Mouse (Mus musculus): ENCODE data around the gene Cyp2c54. TPM values are rescaled to one million over a fixed set of nuclear protein-coding genes. Genes with fewer than 3 reads are reported as not detected.
"Not testable (repeated sequence)": the region's sequence is repeated elsewhere in the genome, so short reads cannot be mapped to it uniquely, and the experiment has no call there.

Gene Cyp2c54
- polyA plus RNA-seq (2016; fragmentation: Nextera tagmentation; extraction: Ambion mirVana): not detected in 2 replicates

GRCm38 (mm10) chr19:40073701-40074100, at the start of gene Cyp2c54:
Gene Cyp2c54 (minus strand): TSS chr19:40073827.
- peaks cover 5% of the 10 kb centered on the region; the same call in 1 of the 2 replicates for H3K9me3 ChIP-seq
- H3K36me3 ChIP-seq: no peaks in the 10 kb centered on the region
- ATAC-seq (ENCODE audit: insufficient number of reproducible peaks, insufficient read depth, low FRiP score, low TSS enrichment, low read depth): no peak

GRCm38 (mm10) chr19:40119624-40120023, 46.0 kb upstream of the Cyp2c54 start:
- not testable (repeated sequence) for H3K27me3 ChIP-seq; H3K9me3 ChIP-seq; H3K9ac ChIP-seq (replicated peaks); H3K36me3 ChIP-seq; H3K4me1 ChIP-seq (replicated peaks); H3K4me3 ChIP-seq (replicated peaks); H3K27ac ChIP-seq; ATAC-seq (ENCODE audit: insufficient number of reproducible peaks, insufficient read depth, low FRiP score, low TSS enrichment, low read depth); H3K4me2 ChIP-seq
- 80% methylated on average over 13 of the region's 13 CpGs for WGBS

More at GRCm38 (mm10) chr19:40073701-40074100, at the start of gene Cyp2c54:
- no peaks in the 10 kb centered on the region for H3K27me3 ChIP-seq
- H3K4me3 ChIP-seq (replicated peaks): no peak within 1 kb of the TSS
- H3K9ac ChIP-seq (replicated peaks): no peak within 1 kb of the TSS
- H3K4me2 ChIP-seq: no peak within 1 kb of the TSS
- H3K27ac ChIP-seq: no peak within 1 kb of the TSS
- no peaks in the 10 kb centered on the region for H3K4me1 ChIP-seq (replicated peaks)

- no peak for ATAC-seq (ENCODE audit: insufficient number of reproducible peaks, insufficient read depth, low FRiP score, low TSS enrichment, low read depth)
- Histone ChIP-seq H3K4me1 (replicated peaks) (no peaks in the 10 kb centered on the region), H3K4me3 (replicated peaks) (no peak overlapping the region), H3K9me3 (no peaks in the 10 kb centered on the region), H3K9ac (replicated peaks) (no peak overlapping the region), H3K36me3 (no peaks in the 10 kb centered on the region), H3K27me3 (no peaks in the 10 kb centered on the region), H3K4me2 (no peak overlapping the region), H3K27ac (no peak overlapping the region)
- 79% methylated on average over 3 of the region's 3 CpGs for WGBS
Measured at GRCm38 (mm10) chr19:40091111-40091510, 17.5 kb upstream of the Cyp2c54 start.

DNA sequence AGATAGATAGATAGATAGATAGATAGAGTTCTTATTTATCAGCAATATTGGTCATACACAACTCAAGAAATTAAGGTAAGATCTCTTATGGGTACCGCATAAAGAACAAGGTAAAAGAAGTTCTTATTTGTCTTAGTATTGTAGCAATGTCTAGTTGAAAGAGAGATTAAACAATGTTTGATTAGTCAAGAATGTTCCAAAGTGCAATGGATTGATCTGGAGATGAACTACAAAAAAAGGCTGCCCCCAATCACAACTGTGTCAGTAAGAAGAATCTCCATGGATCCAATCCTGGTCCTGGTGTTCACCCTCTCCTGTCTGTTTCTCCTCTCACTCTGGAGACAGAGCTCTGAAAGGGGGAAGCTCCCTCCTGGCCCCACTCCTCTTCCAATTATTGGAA, 15.8 kb upstream of the Cyp2c54 start, which contains the start of gene Cyp2c50:
Gene Cyp2c50 (plus strand): TSS at position 268 of the 400 bp plus-strand sequence.
- H3K9me3 ChIP-seq; H3K27me3 ChIP-seq; H3K4me2 ChIP-seq; H3K4me1 ChIP-seq (replicated peaks); H3K9ac ChIP-seq (replicated peaks); H3K36me3 ChIP-seq; H3K4me3 ChIP-seq (replicated peaks); ATAC-seq (ENCODE audit: insufficient number of reproducible peaks, insufficient read depth, low FRiP score, low TSS enrichment, low read depth); H3K27ac ChIP-seq: not testable (repeated sequence)
- WGBS: 98% methylated on average over 1 of the region's 1 CpGs

- Histone ChIP-seq H3K4me2 (no peak overlapping the region), H3K9ac (replicated peaks) (no peak overlapping the region), H3K9me3 (no peaks in the 10 kb centered on the region), H3K4me1 (replicated peaks) (no peaks in the 10 kb centered on the region), H3K27ac (no peak overlapping the region), H3K27me3 (no peaks in the 10 kb centered on the region), H3K4me3 (replicated peaks) (no peak overlapping the region), H3K36me3 (no peaks in the 10 kb centered on the region)
- ATAC-seq (ENCODE audit: insufficient number of reproducible peaks, insufficient read depth, low FRiP score, low TSS enrichment, low read depth): no peak
- 77% methylated on average over 1 of the region's 1 CpGs for WGBS
Measured at GRCm38 (mm10) chr19:40088381-40088780, 14.8 kb upstream of the Cyp2c54 start.

GRCm38 (mm10) chr19:39992140-39992539, 81.5 kb downstream of the Cyp2c54 start, which contains the start of gene Cyp2c37:
Gene Cyp2c37 (plus strand): TSS chr19:39992424.
- H3K4me2 ChIP-seq; H3K27ac ChIP-seq; H3K9me3 ChIP-seq; H3K4me1 ChIP-seq (replicated peaks); H3K27me3 ChIP-seq; ATAC-seq (ENCODE audit: insufficient number of reproducible peaks, insufficient read depth, low FRiP score, low TSS enrichment, low read depth); H3K4me3 ChIP-seq (replicated peaks); H3K9ac ChIP-seq (replicated peaks); H3K36me3 ChIP-seq: not testable (repeated sequence)
- WGBS: 97% methylated on average over 1 of the region's 1 CpGs

DNA sequence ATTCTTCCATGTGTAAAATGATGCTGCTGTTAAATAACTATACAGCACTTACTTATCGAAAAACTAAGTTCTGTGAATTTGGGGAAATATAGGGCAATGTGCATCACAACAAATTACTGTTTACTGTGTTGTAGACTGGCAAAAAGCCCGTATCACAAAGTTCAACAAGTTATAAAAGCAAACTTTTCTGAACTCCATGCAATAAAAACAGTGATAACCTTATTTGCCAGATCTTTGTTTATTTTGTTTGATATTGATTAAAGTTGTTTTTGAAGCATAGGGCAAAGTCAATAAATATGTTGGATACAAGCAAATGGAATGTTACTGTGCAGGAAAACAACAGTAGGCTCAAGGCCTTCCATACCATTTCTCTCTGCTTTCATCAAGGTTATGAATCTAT, 84.2 kb downstream of the Cyp2c54 start:
- no peaks in the 10 kb centered on the region for H3K4me1 ChIP-seq (replicated peaks)
- H3K9ac ChIP-seq (replicated peaks): no peak overlapping the region
- H3K36me3 ChIP-seq: no peaks in the 10 kb centered on the region
- no peaks in the 10 kb centered on the region for H3K9me3 ChIP-seq
- no peak overlapping the region for H3K27ac ChIP-seq
- no peak overlapping the region for H3K4me3 ChIP-seq (replicated peaks)
- no peak overlapping the region for H3K4me2 ChIP-seq
- no peak for ATAC-seq (ENCODE audit: insufficient number of reproducible peaks, insufficient read depth, low FRiP score, low TSS enrichment, low read depth)
- 66% methylated on average over 2 of the region's 2 CpGs for WGBS
- H3K27me3 ChIP-seq: no peaks in the 10 kb centered on the region

Other genes with a start within 250 kb of the Cyp2c54 start
- gene Cyp2c69, start 187.0 kb downstream of the Cyp2c54 start, polyA plus RNA-seq (2016; fragmentation: Nextera tagmentation; extraction: Ambion mirVana): not detected in 2 replicates
- not detected in 2 replicates for gene Cyp2c37, start 81.4 kb downstream of the Cyp2c54 start, polyA plus RNA-seq (2016; fragmentation: Nextera tagmentation; extraction: Ambion mirVana)
- not detected in 2 replicates for gene Cyp2c50, start 15.9 kb upstream of the Cyp2c54 start, polyA plus RNA-seq (2016; fragmentation: Nextera tagmentation; extraction: Ambion mirVana)
- gene Cyp2c70, start 113.5 kb upstream of the Cyp2c54 start, polyA plus RNA-seq (2016; fragmentation: Nextera tagmentation; extraction: Ambion mirVana): not detected in 2 replicates
- gene Pdlim1, start 198.0 kb upstream of the Cyp2c54 start, polyA plus RNA-seq (2016; fragmentation: Nextera tagmentation; extraction: Ambion mirVana): 89.9 and 92.1 TPM in 2 replicates